ENCODE assay signal across 17 mouse cellular contexts in genomic region chrX:93299771-93300170, GRCm38 (mm10). TPM values are rescaled to one million over a fixed set of nuclear protein-coding genes. Genes with fewer than 3 reads are reported as not detected.
DNase-seq lines count a peak whose midpoint lies in the region; ATAC-seq and TF ChIP-seq lines count a peak whose summit lies in the region.
"Had no signal": no experiment of that assay in that cellular context is flagged by ENCODE, and none has a peak within 500 bp of the region (broad histone marks: within the 10 kb centered on the region; RNA-seq: fewer than 3 reads in every experiment).

No protein-coding gene starts in this region.

- H3K4me2 ChIP-seq in heart, embryonic 11.5 days: no peak overlapping the region; the same call in 1 of the 2 replicates

- no peak for ATAC-seq in heart, embryonic 11.5 days (replicated peaks; ENCODE audit: insufficient number of reproducible peaks, low FRiP score, low TSS enrichment)
- ATAC-seq: intestine, embryonic 16.5 days had no signal

- no peak overlapping the region for H3K27ac ChIP-seq in heart, embryonic 11.5 days (ENCODE audit: low read depth, low read length)
- H3K27ac ChIP-seq in layer of hippocampus, adult 2 months: 0 out of 2 replicates have a peak overlapping the region, but pooled peaks have one; percentile 36
- H3K27ac ChIP-seq in testis, adult 2 months (ENCODE audit: control insufficient read depth, insufficient read depth, low read depth, low read length): peak overlapping the region; percentile 61
- H3K27ac ChIP-seq in cerebellum, adult 2 months (ENCODE audit: insufficient read depth, low read length): no peak overlapping the region
- H3K27ac ChIP-seq: hindbrain, embryonic 13.5 days; liver, embryonic 13.5 days had no signal

- no peaks in the 10 kb centered on the region for H3K4me1 ChIP-seq in heart, embryonic 11.5 days (ENCODE audit: control insufficient read depth, insufficient read depth, low read length)
- H3K4me1 ChIP-seq in testis, adult 2 months (ENCODE audit: control insufficient read depth, insufficient read depth, low read length): peaks cover 15% of the 10 kb centered on the region
- H3K4me1 ChIP-seq in cerebellum, adult 2 months (ENCODE audit: control insufficient read depth, insufficient read depth, low read length): no peaks in the 10 kb centered on the region

- intact Hi-C loops in heart, postnatal 10 days (cut with DNase I): loop anchor here (10.0 kb wide), 1 partner anchor 255 kb away; no protein-coding TSS in a partner anchor

- 9% methylated on average over 6 of the region's 6 CpGs for WGBS in heart, embryonic 11.5 days (ENCODE audit: insufficient replicate concordance)
- WGBS in cerebellum, adult 2 months: 38% methylated on average over 6 of the region's 6 CpGs

- TF ChIP-seq CTCF in layer of hippocampus, adult 2 months (conservative IDR thresholded peaks at IDR 0.05): no peak
- TF ChIP-seq CTCF in testis, adult 2 months (IDR thresholded peaks at IDR 0.05; ENCODE audit: control insufficient read depth, insufficient read depth, insufficient replicate concordance, low read depth, low read length): no peak
- TF ChIP-seq CTCF in cerebellum, adult 2 months (IDR thresholded peaks at IDR 0.05; ENCODE audit: borderline replicate concordance, insufficient read depth, low read depth, low read length): no peak

- H3K9me3 ChIP-seq in heart, embryonic 11.5 days (replicated peaks; ENCODE audit: control insufficient read depth, low read length): no peaks in the 10 kb centered on the region
- H3K9me3 ChIP-seq: hindbrain, embryonic 13.5 days; liver, embryonic 13.5 days had no signal

- H3K4me3 ChIP-seq in heart, embryonic 11.5 days (ENCODE audit: low read depth, low read length): peak overlapping the region; percentile 26; the same call in 1 of the 2 replicates
- no peak overlapping the region for H3K4me3 ChIP-seq in layer of hippocampus, adult 2 months
- H3K4me3 ChIP-seq in testis, adult 2 months (ENCODE audit: control insufficient read depth, low read depth, low read length): no peak overlapping the region
- H3K4me3 ChIP-seq in cerebellum, adult 2 months (replicated peaks; ENCODE audit: insufficient read depth, low read depth, low read length): no peak overlapping the region

- H3K36me3 ChIP-seq in heart, embryonic 11.5 days (ENCODE audit: control insufficient read depth, insufficient read depth, low read length): no peaks in the 10 kb centered on the region
- H3K36me3 ChIP-seq in testis, adult 2 months (ENCODE audit: control insufficient read depth, insufficient read depth, low read length): no peaks in the 10 kb centered on the region
- H3K36me3 ChIP-seq: hindbrain, embryonic 13.5 days; liver, embryonic 13.5 days had no signal

- no peak for DNase-seq in heart, postnatal 10 days
- DNase-seq in layer of hippocampus, adult 2 months (ENCODE audit: low spot score in 2 of 2): no peak
- DNase-seq in layer of hippocampus, postnatal 14 days (ENCODE audit: low spot score in 2 of 2): no peak
- no peak for DNase-seq in testis, postnatal 14 days (ENCODE audit: low spot score)
- no peak for DNase-seq in cerebellum, adult 2 months
- DNase-seq: adrenal gland, adult 2 months; cerebellum, adult 11 months; cerebellum, postnatal 36 days; gastrocnemius, postnatal 36 days; left cerebral cortex, postnatal 4 days; liver, embryonic 13.5 days; thymus, postnatal 4 days had no signal

- TF ChIP-seq POLR2A in testis, adult 2 months (IDR thresholded peaks at IDR 0.05; ENCODE audit: control insufficient read depth, low read depth, low read length): no peak
- TF ChIP-seq POLR2A in cerebellum, adult 2 months (IDR thresholded peaks at IDR 0.05; ENCODE audit: borderline replicate concordance, insufficient read depth, low read length): no peak

- no peak overlapping the region for H3K9ac ChIP-seq in heart, embryonic 11.5 days (ENCODE audit: low read depth, low read length)
- H3K9ac ChIP-seq: hindbrain, embryonic 13.5 days; liver, embryonic 13.5 days had no signal

- peaks cover 72% of the 10 kb centered on the region for H3K27me3 ChIP-seq in heart, embryonic 11.5 days (ENCODE audit: control insufficient read depth, insufficient read depth, low read length)
- no peaks in the 10 kb centered on the region for H3K27me3 ChIP-seq in testis, adult 2 months (ENCODE audit: control insufficient read depth, insufficient read depth, low read length)
- H3K27me3 ChIP-seq in cerebellum, adult 2 months (ENCODE audit: control insufficient read depth, insufficient read depth, low read length): peaks cover 3% of the 10 kb centered on the region; the same call in 1 of the 2 replicates

RNA-seq across cellular contexts. Expression of gene Arx, which starts 13.5 kb away (rescaled TPM):
- 0.09 TPM in 1 of 2 replicates, not detected in the other for polyA plus RNA-seq in heart, embryonic 11.5 days (2014; fragmentation: Nextera tagmentation; extraction: Ambion mirVana)
- total RNA-seq in heart, postnatal 10 days (2021): not detected
- total RNA-seq in layer of hippocampus, adult 2 months (2021): 10 to 100 TPM; 18.3 to 19.3 TPM
- total RNA-seq in layer of hippocampus, postnatal 14 days (2021): 10 to 100 TPM; 14.8 to 16.8 TPM
- polyA plus RNA-seq in testis, adult 2 months (2012; rRNA removed): 1.3 and 1.7 TPM in 2 replicates
- not detected in 2 replicates for polyA plus RNA-seq in cerebellum, adult 2 months (2012; rRNA removed)
- polyA plus RNA-seq: lung, embryonic 16.5 days had no signal

Comparison
In these comparisons a context has a peak if more than half of its experiments do, and no peak if none do; other contexts are left out.
1. H3K27ac ChIP-seq: peak in layer of hippocampus, adult 2 months (single experiment) and testis, adult 2 months (single experiment); none in heart, embryonic 11.5 days (single experiment) and cerebellum, adult 2 months (single experiment).
2. RNA of gene Arx, which starts 13.5 kb away (total RNA-seq): 18.3 to 19.3 TPM in layer of hippocampus, adult 2 months and 14.8 to 16.8 TPM in layer of hippocampus, postnatal 14 days; not detected in heart, postnatal 10 days; every median in the first group is over 10 times any median in the second.